Mouse (Mus musculus) kidney, postnatal 36 days (tissue): ENCODE data around the gene Col4a2.

Experiments used
- DNase-seq, 2 experiments: peaks; one replicate each; pipeline ENCODE4 v3.0.0; 2021 to 2022; ENCODE audit warnings: mixed read lengths in 2 of 2

Gene Col4a2

GRCm38 (mm10) chr8:11419645-11420044, 107.0 kb downstream of the Col4a2 start:
- DNase-seq, result peak; percentile 57 to 80

GRCm38 (mm10) chr8:11421105-11421504, 108.5 kb downstream of the Col4a2 start:
- DNase-seq, result peak in 1 of 2 experiments; percentile 85

- no peak for DNase-seq
These were observed 109.4 kb downstream of the Col4a2 start for GRCm38 (mm10) chr8:11421968-11422367.

GRCm38 (mm10) chr8:11423091-11423490, 110.5 kb downstream of the Col4a2 start:
- peak in 1 of 2 experiments; percentile 33 for DNase-seq

GRCm38 (mm10) chr8:11430688-11431087, 118.1 kb downstream of the Col4a2 start:
- DNase-seq, result peak; percentile 38 to 59

GRCm38 (mm10) chr8:11437862-11438261, 125.3 kb downstream of the Col4a2 start:
- DNase-seq, result no peak

- DNase-seq, result no peak
These were observed 128.7 kb downstream of the Col4a2 start for GRCm38 (mm10) chr8:11441291-11441690.

- no peak for DNase-seq
These were observed 131.0 kb downstream of the Col4a2 start for GRCm38 (mm10) chr8:11443611-11444010.

GRCm38 (mm10) chr8:11444216-11444615, 131.6 kb downstream of the Col4a2 start:
- DNase-seq, result no peak

GRCm38 (mm10) chr8:11445790-11446189, 133.2 kb downstream of the Col4a2 start:
- no peak for DNase-seq

GRCm38 (mm10) chr8:11447910-11448570, 135.4 kb downstream of the Col4a2 start:
- DNase-seq, result no peak

GRCm38 (mm10) chr8:11450184-11451113, 137.8 kb downstream of the Col4a2 start:
- peak; percentile 70 to 74 for DNase-seq

- DNase-seq, result no peak
These were observed 139.5 kb downstream of the Col4a2 start for GRCm38 (mm10) chr8:11452152-11452551.

- no peak for DNase-seq
These were observed 140.0 kb downstream of the Col4a2 start for GRCm38 (mm10) chr8:11452559-11452958.

- no peak for DNase-seq
These were observed 140.4 kb downstream of the Col4a2 start for GRCm38 (mm10) chr8:11452974-11453373.

- DNase-seq, result no peak
These were observed 141.6 kb downstream of the Col4a2 start for GRCm38 (mm10) chr8:11454228-11454627.

GRCm38 (mm10) chr8:11457278-11457677, 144.7 kb downstream of the Col4a2 start:
- no peak for DNase-seq

GRCm38 (mm10) chr8:11457981-11458836, 145.6 kb downstream of the Col4a2 start:
- DNase-seq, result peak; percentile 81 to 83

- peak; percentile 67 to 82 for DNase-seq
These were observed 146.4 kb downstream of the Col4a2 start for GRCm38 (mm10) chr8:11459016-11459415.

- DNase-seq, result peak; percentile 66 to 86
These were observed 148.3 kb downstream of the Col4a2 start for GRCm38 (mm10) chr8:11460934-11461333.

GRCm38 (mm10) chr8:11461847-11462246, 149.2 kb downstream of the Col4a2 start:
- peak; percentile 17 to 39 for DNase-seq

GRCm38 (mm10) chr8:11462641-11463040, 150.0 kb downstream of the Col4a2 start:
- no peak for DNase-seq

GRCm38 (mm10) chr8:11463541-11463888, 150.9 kb downstream of the Col4a2 start:
- no peak for DNase-seq
